Mouse (Mus musculus) frontal cortex, postnatal 25 days (tissue): ENCODE data around the gene Vmn2r85.
"Not testable (repeated sequence)": the region's sequence is repeated elsewhere in the genome, so short reads cannot be mapped to it uniquely, and the experiment has no call there.

Experiments
- DNase-seq, 2 experiments: peaks; one replicate each; pipeline ENCODE4 v3.0.0; 2022; ENCODE audit warnings: low spot score in 2 of 2

Vmn2r85 gene

DNA sequence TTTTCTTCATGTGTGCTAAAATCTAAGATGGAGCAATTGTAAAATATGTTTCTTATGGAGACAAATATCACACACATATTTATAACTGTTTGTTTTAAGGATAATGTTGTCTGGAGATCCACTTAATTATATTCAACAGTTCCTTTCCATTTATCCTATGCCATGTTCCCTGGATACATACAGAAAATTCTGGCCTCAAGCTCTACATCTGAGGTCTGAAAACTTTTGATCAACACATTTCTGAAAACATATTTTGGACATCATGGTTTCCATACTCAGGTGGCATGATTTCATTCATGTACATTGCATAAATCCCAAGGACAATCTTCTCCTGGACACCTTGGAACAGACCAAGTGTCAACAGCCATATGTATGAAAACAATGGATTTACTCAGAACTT, at the start of gene Vmn2r85:
Vmn2r85 (minus strand) TSS at position 101 of the 400 bp plus-strand sequence.
- not testable (repeated sequence) for DNase-seq

DNA sequence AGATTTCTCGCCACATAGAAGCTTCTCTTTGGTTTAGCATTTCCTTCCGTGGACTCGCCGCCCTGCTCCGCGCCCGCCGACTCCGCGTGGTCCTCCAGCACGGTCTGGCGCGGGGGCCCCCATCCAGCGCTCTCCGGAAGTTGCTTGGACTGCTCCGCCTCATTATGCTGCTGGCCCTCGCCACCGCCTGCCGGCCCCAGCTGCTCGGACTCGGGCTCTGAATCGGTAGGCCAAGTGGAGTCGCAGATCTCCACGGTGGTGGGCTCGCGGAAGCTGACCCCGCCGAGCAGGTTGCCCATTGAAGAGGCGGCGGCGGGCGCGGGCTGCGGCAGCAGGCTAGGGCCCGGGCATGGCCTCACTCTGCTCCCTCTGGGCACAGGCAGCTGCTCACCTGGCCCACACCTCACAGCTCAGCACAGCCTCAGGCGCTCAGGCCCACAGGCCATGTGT, 40.8 kb upstream of the Vmn2r85 start:
- DNase-seq: peak in 1 of 2 experiments; percentile 5

- DNase-seq: not testable (repeated sequence)
These were observed 26.4 kb upstream of the Vmn2r85 start, which contains the start of gene Vmn2r86 for GRCm38 (mm10) chr10:130455950-130456349. Vmn2r86 (minus strand) TSS chr10:130456050.

GRCm38 (mm10) chr10:130444776-130445175, 15.3 kb upstream of the Vmn2r85 start:
- no peak for DNase-seq

- DNase-seq: not testable (repeated sequence)
These were observed 4.8 kb upstream of the Vmn2r85 start for GRCm38 (mm10) chr10:130434185-130434898.

DNA sequence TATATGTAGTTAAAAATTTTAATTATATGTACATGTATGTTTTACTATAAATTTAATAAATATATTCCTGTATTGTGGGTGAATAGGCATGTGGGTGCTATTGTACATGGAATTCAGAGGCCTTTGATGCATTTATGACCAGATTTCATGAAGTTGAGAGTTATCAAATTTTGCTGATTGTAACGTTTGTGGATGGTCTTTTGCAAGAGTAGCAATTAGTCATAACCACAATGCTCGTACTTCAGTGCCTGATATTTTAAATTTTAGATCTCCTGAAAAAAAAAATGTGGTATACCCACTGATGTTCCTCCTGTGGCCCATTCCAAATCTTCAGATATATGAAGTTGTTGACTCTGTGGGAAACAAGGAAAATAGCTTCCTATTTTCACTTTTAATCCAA, 7.1 kb downstream of the Vmn2r85 start:
- DNase-seq: not testable (repeated sequence)

- DNase-seq: no peak
These were observed 9.1 kb downstream of the Vmn2r85 start for GRCm38 (mm10) chr10:130420401-130420800.

DNA sequence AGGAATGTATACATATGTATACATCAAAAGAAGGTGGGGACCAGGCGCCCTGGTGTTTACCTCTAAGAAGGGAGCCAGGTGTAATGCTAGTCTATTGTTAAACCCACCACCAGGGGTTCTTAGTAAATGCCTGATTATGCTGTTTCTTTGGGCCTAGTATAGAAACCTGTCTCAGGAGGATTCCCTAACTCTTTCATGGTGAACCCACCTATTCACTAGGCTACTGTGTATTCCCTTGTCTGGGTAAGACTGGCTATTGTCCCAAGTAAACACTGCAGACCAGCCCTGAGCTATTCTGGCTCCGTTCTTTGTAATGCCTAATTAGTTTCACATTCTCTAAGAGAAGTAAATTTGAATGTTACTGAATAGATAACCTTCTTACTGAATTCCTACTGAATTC, 9.5 kb downstream of the Vmn2r85 start:
- DNase-seq: not testable (repeated sequence)

- DNase-seq: not testable (repeated sequence)
These were observed 13.2 kb downstream of the Vmn2r85 start for GRCm38 (mm10) chr10:130416352-130416751.

DNA sequence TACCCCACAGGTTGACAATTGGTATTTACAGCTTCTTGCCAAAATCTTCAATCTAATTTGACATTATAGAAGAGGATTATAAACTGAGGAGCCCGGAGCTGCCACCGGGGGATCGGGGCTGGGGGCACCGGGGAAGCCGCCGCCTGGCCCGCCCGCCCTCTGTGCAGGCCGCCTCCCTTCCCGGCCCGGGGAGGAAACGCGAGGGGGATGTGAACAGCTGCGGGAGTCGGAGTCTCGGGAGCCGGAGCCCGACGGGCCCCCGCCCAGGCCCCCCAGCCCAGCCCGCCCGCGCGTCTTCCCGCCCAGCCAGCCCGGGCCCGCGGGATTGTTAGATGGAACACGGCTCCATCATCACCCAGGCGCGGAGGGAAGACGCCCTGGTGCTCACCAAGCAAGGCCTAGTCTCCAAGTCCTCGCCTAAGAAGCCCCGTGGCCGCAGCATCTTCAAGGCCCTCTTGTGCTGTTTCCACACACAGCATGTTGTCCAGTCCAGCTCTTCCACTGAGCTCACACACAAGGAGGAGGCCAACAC, 17.3 kb downstream of the Vmn2r85 start:
- not testable (repeated sequence) for DNase-seq

GRCm38 (mm10) chr10:130394232-130394631, 35.3 kb downstream of the Vmn2r85 start, which contains the start of gene Vmn2r84:
Vmn2r84 (minus strand) TSS chr10:130394332.
- no peak for DNase-seq

DNA sequence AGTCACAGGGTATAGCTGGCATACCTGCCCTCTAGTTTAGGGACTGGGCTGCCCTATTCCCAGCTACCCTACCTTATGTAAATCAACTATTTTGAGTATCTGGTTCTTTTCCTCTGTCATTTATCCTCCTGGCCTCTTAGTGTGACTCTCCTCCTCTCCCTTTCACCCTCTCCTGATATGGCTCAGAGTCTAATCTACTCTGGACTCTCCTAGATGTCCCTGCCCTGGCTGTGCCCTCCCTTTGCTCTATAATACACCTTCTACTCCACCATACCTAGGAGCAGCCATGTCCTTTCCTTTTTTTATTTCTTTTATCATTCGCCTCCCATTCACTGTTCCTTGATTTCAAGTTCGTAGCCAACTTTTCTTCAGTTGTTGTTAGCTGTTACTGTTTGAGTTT, 54.4 kb downstream of the Vmn2r85 start:
- DNase-seq: no peak

GRCm38 (mm10) chr10:130372491-130373173, 56.9 kb downstream of the Vmn2r85 start:
- DNase-seq: no peak

- no peak for DNase-seq
These were observed 57.9 kb downstream of the Vmn2r85 start for GRCm38 (mm10) chr10:130371644-130372043.

DNA sequence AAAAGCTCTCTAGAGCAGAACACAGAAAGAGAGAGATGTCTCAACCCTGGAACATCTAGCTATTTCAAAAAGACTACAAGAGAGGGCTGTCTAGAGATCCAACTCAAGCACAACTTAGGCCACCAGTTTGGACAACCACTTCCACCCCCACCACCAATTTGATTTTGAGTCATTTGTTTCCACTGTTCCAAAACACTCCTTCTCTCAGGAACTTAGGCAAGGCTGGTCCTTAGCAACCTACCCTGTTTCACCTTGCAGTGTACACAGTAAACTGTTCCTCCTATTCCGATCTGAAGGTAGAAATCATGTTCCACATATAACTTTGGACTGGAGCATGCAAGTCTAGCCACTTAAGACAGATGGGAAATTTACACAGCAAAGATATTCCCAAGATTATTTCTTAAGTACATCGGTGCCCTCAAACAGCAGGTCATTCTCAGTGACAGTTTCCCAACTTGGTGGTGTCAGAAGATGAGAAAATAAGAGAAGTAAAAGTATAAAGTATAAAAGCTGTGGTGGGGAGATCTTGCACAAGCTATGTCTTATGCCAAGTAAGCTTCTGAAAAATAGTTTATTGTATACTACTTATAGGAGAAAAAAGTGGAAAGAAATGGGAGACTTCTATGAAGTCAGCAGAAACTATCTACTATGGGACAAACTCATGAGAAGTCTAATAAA, 59.4 kb downstream of the Vmn2r85 start:
- no peak for DNase-seq

- no peak for DNase-seq
These were observed 61.1 kb downstream of the Vmn2r85 start for GRCm38 (mm10) chr10:130368384-130368783.

DNA sequence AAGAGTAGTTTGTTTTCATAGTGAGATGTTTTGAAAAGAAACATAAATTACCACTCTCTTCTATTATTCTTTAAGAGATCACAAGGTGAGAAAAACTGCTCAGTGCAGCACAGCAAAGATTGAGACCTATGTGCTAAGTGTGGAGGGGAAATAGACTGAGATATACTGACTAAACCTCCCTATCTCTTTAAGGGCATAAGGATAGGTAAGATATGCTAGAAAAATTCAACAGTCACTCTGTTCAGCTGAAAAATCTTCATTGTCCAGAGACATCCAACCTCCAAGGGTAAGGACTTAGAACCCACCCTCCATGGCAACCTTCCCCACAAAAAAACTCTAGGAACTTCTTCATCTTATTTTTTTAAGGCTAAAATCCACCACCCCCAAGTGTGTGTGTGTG, 64.7 kb downstream of the Vmn2r85 start:
- DNase-seq: no peak
